Mouse (Mus musculus): ENCODE data around the gene Dnase1l3.
A peak's percentile ranks its signal among the peaks of the same experiment; 100 is the strongest.

Dnase1l3 gene

DNA sequence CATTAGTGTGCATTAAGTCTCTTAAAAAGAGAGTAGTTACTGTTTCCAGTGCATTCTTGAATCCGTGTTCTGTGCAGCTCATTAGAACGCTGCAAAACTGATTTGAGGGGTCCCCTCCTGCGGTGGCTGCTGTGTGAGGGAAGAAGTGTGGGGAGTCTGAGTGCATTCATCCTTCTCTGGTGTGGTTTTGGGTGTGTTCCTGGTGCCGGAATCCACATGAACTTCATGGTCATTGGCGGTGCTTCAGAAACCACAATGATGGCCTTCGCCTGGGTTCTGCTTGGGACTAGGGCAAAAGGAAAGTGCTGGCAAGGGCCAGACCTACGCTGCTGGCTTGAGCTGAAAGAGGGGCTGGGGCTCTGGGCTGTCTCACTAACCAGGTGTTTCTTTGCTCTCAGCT is 60.2 kb downstream of the Dnase1l3 start:
- DNase-seq (ENCODE audit: low read depth): no peak

DNA sequence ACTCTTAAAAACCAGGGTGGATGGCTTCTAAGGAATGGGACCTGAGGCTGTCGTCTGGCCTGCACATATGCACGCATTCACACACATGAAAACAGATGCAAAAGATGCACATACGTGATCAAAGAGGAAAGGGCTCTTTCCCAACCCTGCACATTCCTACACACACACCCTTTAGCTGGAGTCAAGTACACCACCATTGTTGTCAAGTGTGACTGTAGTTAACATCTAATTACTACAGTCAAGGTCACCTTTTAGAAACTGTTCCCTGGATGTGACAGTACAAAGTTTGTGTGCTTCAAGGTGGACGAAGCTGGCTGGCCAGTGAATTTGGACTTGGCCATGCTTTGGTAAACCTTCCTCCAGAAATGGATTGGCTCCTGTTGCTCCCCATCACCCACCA is 62.2 kb downstream of the Dnase1l3 start:
- DNase-seq (ENCODE audit: low read depth): no peak

- DNase-seq (ENCODE audit: low read depth): peak; percentile 49
Observed at GRCm38 (mm10) chr14:7929029-7929428, 65.3 kb downstream of the Dnase1l3 start.

DNA sequence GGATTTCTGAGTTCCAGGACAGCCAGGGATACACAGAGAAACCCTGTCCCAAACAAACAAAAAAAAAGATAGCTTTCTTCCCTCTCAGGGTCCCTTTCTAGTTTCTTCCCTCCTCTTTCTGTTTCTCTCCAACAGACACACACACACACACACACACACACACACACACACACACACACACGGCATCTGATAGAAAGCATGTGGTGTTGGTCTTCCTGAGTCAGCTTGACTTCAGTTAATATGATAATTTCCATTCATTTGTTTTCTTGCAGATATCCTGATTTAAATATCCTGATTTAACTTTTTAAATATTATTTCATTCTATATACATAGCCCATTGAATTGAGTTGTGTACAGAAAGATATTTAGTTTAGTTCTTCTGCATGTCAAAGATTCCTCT is 66.0 kb downstream of the Dnase1l3 start:
- DNase-seq (ENCODE audit: low read depth): no peak

GRCm38 (mm10) chr14:7923635-7924034 is 70.7 kb downstream of the Dnase1l3 start:
- DNase-seq (ENCODE audit: low read depth): no peak

- DNase-seq (ENCODE audit: low read depth): no peak
Observed at GRCm38 (mm10) chr14:7921459-7921858, 72.9 kb downstream of the Dnase1l3 start.

DNA sequence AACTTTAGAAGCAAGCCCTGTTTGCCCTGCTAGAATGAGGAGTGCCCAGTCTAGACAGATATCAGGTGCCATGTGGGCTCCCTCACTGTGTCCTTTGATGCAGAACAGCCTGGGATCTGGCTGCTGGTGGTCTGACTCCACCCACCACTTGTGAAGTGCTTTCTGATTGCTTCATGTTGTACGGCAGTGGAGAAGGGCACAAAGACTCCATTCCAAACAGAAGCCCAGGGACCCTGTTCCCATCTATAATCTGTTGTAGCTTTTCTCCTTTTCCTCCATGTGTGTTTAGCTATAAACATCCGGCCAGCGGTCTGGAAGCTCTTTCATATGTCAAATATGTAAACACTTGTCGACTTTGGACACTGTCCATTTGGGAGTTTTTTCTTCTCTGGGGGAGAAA is 74.5 kb downstream of the Dnase1l3 start:
- DNase-seq (ENCODE audit: low read depth): peak; percentile 45

GRCm38 (mm10) chr14:7919309-7919708 is 75.1 kb downstream of the Dnase1l3 start:
- DNase-seq (ENCODE audit: low read depth): peak; percentile 61

DNA sequence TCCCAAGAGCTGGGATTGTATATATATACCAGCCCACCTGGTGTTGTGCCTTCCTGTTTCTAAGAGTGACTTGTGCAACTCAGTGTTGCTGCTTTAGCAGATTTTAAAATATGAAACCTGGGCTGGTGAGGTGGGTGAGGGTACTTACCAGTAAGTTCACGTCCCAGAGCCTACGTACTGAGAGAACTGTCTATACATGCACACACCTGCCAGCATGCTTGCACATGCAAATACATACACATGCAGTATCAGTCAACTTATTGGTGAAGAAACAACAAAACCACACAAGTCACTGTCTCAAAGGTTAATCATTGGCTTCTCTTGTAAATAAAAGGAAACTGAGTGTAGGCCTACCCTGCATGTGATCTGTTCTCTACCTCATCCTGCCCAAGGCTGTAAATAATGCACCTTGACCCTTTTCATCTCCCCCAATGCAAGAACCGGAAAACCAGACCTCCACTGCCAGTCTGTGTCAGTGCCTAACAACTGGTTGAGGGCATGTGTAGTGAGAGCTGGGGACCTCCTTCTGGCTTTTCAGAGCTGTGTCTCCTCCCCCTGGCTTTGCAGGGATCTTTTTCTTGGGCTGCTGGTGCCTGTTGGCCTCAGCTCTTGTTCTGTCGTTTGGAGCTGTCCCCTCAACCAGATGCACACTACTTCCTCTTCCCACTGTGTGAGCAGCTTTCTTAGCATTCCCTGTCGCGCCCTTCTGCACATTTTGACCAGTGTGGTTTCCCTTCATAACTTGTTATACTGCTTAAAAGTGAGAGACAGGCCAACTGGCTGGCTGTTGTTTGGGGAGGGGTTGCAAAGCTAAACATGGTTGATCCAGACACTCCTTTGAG is 76.0 kb downstream of the Dnase1l3 start:
- no peak for DNase-seq (ENCODE audit: low read depth)

All from NIH3T3 (cell line).